Mouse (Mus musculus) lung, postnatal 14 days (tissue): ENCODE results near the gene Git2.

Source experiments
- DNase-seq: peaks from one replicate; pipeline ENCODE4 v3.0.0; 2021

The Git2 gene

DNA sequence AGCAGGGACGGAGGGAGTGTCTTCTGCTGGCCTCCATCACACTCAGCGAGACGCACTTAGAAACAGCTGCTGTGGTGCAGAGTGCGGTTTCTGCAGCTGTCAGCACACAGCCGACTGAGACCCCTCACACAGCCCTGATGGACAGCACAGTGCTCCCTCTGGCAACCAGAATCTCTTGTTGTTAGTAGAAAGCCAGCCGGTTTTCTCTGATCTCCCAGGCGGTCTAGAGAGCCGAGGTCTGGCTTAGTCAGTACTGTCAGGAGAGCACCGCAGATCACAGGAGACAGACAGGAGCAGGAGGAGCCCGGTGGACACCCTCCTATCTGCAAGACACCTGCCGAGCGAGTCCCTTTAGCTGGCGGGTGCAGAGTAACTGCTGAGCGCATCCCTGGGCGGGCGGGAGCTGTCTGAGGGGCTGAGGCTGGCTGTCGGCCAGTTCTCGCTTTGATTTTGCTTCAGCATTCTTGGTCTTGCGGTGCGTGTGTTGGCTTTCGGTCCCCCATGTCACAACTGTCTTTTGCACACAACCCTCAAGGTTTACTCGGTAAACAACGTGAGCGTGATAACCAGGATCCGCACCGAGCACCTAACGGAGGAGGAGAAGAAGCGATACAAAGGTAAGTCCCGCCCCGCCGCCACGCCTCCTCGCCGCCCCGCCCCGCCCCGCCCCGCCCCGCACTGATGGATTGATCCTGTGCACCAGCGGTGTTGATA is 21.1 kb upstream of the Git2 start:
- no peak for DNase-seq

DNA sequence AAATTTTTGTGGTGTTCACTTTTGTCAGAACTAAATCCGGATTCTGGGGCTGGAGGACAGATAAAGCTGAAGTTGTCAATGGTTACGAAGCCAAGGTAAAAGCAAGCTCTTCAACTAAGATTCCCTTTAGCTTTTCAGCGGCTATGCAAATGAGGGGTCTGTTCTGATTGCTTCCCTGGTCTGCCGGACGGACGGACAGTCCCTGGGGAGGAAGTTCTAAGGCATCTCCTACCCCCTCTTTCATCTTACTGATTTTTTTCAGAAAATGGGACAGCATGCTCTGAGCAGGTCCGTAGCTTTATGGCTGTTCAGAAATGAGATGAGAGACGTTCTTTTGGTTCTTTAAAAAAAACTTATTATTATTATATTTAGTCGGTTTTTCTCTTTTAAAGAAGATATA is 20.3 kb upstream of the Git2 start:
- DNase-seq: no peak

DNA sequence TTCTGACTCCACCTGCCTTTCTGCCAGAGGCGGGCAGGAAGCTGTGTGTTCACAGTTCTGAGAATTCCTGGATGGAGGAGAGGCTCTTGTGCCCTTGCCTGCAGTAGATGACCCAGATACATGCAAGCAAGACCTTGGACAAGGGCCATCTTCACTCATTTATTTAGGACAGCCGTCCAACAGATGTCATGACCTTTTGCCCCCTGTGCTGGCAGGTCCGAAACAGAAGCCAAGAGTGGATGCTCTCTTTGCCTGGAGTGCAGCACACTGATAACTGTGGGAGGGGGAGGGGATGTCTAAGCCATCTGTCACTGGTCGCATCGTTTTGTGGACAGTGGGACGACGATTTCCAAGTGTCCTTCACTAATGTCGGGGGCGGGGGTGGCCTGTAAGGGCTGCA is 19.9 kb upstream of the Git2 start:
- peak; percentile 49 for DNase-seq

DNA sequence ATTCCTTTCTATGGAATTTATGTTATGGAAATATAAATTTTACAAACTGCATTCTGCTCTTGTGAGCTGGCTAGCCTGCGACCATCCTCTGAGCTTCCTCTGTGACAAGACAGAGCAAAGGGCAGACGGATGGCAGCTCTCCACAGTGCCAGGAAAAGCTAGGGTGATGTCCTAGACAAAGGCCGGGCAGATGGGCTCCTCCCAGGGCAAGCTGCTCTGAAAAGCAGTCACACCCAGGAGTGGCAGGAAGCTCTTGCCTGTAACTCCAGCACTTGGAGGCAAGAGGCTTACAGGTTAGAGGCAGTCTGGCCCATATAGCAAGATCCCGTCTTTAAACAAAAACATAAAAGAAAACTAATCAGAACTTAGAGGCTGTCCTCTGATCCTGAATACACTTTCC is 19.3 kb upstream of the Git2 start:
- peak; percentile 58 for DNase-seq

DNA sequence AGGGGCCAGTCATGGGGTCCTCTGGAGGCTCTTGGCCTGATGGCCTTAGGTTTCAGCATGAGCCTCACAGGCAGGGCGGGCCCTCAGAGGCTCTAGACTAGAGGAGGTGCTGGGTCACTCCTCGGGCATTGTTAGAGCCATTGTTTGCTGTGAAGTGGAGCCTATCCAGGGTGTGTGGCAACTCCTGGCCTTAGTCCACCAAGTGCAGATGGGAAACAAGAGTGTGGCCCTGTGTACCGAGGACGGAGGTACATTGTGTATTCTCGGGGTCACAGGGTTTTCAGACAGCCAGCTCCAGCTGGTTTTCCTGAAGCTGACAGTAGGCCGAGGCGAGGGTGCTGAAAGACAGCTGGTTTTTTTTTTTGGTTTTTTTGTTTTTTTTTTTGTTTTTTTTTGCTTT is 18.0 kb upstream of the Git2 start:
- peak; percentile 84 for DNase-seq

DNA sequence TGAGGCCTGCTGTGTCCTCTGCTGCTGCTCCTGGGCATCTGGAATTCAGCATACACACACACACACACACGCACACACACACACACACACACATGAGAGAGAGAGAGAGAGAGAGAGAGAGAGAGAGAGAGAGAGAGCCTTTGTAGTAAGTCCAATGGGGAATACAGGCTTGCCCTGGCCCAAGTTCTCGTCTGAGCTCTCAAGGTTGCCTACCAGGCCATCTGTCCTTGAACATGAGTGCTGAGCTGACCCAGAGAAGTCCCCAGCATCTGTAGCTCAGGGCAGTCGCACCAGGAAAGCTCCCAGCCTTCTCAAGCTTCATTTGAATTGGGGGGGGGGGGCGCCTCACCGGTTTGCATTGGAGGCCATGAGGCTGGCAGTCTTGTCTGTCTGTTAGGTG is 9.9 kb upstream of the Git2 start:
- no peak for DNase-seq

DNA sequence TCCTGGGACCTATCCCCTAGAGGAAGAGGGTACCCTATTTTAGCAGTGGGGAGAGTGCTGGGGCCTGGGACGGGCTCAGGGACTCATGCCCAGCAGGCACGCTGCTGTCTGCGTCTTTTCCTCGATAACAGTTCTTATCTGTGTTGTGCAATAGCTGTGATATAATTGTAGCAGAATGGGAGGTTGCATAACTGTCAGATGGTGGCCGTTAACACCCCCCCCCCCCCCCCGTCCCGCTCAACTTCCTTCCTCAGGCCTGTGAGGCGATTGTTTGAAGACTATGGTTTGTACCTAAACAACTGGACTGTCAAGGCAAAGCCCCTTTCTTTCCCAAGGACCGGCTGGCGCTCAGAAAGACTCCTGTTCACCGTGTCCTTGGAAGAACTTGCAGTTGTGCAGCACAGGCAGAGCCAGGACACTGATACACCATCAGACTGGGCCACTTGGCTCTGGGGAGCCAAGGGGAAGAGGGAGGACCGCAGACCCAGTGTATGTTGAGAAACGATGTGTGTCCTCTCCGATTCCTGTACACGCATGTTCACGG is 9.4 kb upstream of the Git2 start:
- DNase-seq: peak; percentile 69

DNA sequence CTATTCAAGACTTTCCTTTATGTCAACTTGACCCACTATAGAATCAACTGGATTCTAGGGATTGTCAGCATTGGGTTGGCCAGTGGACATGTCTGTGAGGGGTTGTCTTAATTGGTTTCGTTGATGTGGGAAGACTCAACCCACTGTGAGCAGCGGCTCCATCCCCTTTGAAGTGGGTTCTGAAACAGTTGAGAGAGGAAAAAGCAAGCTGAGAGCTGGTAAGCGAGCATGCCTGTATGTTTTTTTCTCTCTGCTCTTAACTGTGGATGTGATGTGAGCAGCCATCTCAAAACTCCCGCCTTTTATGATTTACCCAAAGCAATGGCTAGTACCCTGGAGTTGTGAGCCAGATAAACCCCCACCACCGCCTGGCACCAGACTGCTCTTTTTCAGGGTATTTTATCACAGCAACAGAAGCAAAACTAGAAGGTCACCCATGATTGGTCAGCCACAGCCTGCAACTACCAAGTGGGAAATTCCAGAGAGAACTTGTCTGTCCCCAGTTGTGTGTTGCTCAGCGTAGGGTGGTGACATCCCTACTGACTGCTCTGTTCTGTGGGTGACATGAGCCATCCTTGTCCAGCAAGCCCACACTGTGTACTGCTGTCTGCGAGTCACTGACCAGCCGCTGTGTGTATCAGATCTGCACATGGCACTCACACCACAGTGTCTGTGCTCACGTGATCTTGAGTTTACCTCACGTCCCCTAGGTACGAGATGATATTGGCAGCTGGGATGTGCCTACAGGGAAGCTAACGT is 8.3 kb upstream of the Git2 start:
- no peak for DNase-seq

DNA sequence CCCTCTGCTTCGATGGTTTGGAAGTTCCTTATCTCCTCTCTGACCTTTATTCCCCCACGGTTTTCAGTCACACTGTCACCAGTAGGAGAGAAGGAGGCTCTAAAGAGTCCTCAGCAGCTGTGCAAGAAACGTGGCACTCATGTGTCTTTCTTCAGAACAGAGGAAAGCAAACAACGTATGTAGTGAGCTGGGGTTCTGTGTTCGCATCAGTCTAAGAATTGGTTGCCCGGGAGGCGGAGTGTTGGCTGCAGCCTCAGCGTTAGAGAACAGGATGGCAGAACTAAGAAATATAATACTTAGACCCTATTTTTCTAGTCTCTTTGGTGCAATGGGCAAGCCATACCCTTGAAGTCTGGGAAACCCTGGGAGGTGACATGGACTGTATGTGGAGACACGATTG is 7.7 kb upstream of the Git2 start:
- no peak for DNase-seq

DNA sequence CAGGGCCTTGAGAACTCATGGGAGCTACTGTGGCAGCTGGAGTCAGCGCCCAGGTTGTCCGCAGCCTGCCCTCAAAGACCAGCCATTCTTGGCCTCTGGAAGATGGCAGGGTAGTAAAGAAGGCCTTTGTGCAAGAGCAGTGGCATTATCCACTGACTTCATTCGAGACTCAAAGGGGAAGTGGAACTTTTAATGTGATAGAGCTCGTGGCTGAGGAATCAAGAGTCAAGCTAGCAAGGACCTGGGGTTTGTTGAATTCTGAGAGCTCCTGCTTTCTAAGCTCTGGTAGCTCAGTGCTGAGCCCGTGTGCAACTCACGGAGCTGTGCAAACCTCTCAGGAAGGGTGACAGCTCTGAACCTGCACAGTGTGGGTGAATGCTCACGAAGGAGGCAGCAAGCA is 5.6 kb upstream of the Git2 start:
- DNase-seq: no peak

DNA sequence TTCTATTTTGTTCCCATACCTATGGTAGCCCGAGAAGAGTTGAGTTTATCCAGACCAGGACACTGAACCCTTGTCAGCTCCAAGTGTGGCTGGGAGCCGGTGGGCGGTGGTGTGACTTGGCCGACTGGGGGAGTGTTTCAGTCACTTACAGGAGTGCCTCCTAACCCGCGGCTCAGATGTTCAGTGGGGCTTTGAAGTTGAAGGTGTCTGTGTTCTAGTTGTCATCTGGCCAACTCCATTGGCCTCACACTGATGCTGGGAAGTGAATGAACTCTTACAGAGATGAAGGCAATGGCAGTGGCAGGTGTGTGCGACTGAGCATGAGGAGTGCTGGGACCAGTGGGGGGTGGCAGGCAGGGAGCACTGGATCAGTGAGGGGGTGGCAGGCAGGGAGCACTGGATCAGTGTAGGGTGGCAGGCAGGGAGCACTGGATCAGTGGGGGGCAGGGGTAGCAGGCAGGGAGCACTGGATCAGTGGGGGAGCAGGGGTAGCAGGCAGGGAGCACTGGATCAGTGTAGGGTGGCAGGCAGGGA is 4.7 kb upstream of the Git2 start:
- no peak for DNase-seq

DNA sequence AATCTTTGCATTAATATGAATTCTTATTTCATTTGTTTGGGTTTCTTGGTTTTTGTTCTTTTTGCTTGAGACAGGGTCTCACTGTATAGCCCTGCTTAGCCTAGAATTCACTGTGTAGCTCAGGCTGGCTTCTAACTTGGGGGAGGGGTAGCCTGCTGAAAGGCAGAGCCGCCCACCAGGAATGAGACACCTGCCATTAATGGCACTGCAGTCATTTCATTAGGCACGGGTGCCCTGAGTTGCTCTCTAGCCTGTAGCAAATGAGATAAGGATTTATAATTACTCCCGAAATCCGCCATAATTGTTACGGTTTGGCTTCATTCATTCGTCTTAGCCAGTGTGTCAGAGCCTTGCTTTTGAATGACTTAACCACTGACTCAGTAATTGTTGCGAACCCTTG is 857 bp upstream of the Git2 start:
- no peak for DNase-seq

DNA sequence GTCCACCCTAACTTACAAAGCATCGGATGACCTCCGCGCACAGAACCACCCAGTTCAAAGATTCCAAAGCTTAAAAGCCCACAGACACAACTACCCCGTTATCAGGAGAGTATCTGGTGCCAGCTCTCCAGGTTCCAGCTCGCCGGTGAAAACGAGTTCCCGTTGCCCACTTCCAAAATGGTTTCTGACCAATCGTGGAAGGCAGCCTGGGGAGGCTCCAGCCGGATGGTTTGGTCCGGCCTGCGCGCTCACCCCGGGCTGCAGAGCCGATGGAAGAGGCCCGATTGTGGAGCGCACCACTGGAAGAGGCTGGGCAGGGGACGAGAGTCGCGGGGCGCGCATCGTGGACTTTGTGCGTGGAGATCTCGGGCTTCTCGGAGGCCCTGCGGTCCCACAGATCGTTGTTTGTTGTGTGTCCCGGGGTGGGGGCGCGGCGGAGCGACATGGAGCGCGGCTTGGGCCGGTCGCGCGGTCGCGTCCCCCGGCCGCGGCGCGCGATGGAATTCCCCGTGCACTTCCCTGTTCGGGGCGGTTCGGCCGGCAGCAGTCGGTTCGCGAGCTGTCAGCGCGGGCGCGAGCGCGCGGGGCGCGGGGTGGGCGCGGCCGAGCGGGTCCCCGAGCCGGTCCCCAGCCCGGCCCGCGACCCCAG is 790 bp downstream of the Git2 start, which contains the start of gene Ankrd13a:
Gene Ankrd13a (plus strand): TSS at position 275 of the 649 bp plus-strand sequence.
- peak; percentile 90 for DNase-seq

DNA sequence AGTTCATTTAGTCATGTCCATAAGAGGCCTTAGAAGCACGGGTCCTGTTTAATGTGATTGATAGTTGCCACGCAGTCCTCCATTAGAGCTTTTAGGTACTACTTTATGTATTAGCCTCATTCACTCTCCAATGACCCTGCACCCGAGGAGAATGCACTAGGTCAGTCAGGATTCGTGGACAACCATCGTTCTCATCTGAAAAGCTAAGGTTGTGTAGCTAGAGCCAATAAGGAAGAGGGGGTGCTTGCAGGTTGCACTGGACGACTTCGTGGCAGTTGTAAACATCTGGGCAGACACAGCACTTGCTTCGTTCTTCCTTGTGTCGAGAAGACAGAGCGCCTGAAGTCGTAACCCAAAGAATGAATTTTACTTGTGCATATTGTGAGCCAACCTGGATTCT is 1.5 kb downstream of the Git2 start:
- no peak for DNase-seq

DNA sequence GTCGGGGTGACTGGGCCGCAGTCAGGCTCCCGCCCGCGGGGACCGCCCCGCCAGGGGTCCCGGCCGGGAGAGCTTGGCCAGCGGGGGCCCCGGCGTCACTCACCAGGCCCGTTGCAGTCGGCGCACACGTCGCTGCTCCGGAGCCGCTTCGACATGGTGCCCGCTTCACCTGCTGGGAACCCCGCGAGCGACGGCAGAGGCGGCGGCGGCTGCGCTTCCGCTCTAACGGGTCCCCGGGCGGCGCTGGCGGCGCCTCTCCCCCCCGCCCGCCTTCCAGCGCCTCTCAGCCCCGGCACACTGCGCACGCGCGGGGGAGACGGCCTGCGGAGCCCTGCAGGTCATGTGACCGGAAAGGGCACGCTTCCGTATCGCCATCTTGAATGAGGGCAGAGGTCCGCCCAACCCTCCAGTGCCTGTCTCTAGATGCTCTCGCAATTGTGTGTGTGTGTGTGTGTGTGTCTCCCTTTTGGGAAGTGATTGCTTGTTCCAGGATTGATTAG is 2.1 kb downstream of the Git2 start:
- DNase-seq: peak; percentile 99

DNA sequence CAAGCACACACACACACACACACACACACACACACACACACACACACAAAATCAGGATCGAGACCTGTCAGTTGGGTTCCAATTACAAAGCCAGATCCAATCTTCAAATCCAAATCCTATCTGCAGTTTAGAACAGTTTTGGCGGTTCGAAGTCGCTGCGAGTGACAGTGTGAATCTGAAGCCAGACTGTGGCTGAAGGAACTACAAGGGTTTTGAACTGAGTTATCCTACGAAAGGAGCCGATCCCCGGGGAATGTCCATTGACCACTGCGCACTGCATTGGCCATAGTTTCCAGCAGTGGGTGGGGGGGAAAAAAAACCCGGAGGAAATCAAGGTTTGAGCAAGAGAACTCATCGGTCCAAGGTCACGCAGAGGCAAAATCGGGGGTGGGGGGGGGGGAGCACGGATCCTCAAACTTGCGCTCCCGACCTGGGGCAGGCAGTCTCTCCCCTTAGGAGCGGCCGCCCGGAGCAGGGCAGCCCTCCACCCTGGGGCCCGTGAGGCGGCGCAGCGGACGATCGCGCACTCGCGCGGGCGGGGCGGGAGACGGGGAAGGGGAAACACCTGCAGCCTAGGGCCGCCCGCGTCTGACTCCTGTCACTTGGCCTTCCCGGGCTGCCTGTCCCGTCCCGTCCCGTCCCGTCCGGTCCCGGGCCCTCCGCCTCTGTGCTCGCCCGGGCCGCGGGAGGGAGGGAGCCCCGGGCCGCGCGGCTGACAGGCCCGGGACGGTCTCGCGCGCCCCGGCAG is 2.7 kb downstream of the Git2 start:
- DNase-seq: peak; percentile 67

DNA sequence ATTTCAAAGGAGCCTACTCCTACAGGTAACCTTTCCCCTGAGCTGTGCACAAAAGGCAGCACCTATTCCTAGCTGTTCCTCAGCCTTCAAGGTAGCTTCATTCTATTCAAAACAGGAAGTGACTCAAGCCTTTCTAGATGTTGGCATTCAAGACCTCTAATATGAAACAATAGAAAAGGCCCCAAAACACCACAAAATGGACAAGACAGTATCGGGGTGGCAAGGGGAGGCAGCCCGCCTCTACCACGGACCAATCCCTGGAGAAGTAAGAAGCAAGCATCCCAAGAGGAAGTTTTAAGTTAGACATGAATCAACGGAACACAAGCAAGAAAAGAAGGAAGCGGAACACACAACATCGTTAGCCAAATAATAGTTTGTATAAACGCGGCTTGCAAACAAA is 3.5 kb downstream of the Git2 start:
- DNase-seq: no peak

DNA sequence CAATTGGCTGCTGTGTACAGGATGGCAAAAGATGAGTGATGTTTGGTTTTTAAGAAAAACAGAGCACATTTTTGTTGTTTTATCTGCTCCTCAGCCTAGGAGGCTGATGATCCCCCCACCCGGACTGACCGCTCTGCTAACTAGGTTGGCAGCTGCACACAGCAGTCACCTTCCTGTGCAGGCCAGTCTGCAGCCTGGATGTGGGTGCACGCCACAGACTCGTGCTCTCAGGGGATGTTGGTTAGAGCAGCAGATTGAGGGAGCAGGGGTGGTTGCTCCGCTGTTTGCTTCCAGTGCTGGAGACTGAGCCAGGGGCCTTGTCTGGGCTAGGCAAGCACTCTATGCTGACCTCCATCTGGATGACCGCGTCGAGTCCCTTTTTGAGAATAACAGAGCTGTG is 5.5 kb downstream of the Git2 start:
- DNase-seq: no peak

DNA sequence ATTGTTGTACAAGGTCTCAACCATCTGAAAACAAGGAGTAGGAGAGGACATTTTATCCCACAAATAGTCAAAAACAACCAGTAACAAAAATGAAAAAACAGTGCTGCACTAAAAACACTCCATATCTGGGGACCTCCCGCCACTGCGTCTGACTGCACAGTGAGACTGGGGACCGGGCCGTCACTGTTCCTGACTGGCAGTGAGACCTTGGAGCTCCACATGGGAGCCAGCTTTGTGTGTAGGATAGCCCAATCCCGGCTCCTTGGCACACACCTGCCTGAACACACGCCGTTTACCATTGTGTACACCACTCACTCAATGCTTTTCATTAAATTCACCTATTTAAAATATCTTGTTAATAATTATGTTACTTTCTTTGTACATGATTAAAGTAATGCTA is 8.1 kb downstream of the Git2 start:
- DNase-seq: no peak

DNA sequence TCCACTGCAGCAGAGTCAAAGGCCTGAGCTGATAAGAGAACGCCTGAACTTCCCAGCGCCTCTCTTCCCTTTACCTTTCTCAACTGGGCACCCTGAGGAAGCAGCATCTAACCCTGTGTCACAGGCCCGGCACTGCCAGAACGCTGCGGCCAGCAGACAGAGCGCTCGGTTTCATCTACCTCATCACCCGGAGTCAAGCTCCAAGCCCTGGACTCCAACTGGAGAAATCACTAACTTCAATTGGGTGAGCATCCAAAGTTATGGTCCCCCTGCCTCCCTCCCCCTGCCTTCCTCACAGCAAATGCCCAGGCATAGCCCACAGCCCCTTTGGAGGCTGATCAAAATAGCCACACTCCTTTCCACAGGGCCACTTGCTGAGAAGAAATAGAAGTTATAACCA is 8.6 kb downstream of the Git2 start:
- no peak for DNase-seq

DNA sequence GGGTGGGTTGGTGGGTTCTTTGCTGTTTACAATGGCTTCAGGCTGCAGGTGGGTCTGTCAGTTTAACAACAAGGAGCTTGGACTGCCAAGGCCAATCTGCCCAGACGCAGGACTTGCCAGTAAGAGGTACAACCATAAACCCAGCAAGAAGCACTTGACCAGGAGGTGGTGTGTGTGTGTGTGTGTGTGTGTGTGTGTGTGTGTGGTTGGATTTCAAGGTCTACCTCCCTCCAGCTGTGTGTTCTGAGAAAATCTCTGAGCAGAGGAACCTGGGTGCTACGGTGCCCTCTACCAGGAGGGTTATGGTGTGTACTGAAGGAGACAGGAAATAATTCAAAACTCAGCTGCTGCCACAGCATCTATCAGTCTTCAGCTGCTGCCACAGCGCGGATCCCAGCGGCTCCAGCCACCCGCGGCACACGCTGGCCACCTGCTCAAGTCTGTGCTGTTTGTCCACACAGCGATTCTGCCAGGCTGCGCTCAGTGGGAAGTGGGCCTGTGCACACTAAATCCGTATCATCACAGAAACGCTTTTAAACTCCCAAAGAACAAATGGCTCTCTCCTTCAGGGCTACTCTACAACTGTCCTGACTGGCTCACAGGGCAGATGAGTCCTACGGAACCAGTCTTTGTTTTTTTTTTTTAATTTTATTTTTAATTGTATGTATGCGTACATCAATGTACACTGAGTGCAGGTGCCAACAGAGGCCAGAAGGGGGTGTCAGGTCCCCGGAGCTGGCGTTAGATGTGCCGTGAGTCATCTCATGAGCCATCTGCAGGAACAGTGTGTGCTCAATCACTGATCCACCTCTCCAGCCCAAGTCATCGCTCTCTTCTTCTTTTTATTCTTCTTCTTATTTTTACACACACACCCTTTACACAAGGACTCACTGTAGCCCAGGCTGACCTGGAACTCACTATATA is 10.2 kb downstream of the Git2 start:
- no peak for DNase-seq

DNA sequence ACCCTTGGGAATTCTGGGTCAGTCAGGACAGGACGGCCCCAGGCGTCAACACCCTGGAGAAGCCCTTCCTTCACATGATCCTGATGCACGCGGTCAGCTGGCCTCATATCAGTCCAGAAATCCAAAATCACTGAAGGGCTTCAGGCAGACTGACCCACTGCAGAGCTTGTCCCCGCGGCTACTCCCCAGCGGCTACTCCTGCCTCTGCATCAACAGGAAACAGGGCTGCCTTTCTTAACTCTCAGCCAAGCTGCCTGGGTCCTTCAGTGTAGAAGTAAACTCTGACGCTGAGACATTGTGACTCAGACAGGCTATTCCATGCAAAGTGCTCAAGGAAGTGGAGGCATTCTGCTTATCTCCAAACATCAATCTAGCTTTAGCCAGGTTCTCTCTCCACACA is 13.3 kb downstream of the Git2 start:
- no peak for DNase-seq
